Mouse (Mus musculus) c-Kit-positive CD71-positive TER-119-negative erythroid progenitor cells, embryonic 14.5 days (primary cell): ENCODE data around the gene Epn1.

Experiments used
- DNase-seq: peaks from one replicate; pipeline ENCODE4 v3.0.0-alpha.2; 2013; ENCODE audit warnings: low read depth

Epn1 gene

DNA sequence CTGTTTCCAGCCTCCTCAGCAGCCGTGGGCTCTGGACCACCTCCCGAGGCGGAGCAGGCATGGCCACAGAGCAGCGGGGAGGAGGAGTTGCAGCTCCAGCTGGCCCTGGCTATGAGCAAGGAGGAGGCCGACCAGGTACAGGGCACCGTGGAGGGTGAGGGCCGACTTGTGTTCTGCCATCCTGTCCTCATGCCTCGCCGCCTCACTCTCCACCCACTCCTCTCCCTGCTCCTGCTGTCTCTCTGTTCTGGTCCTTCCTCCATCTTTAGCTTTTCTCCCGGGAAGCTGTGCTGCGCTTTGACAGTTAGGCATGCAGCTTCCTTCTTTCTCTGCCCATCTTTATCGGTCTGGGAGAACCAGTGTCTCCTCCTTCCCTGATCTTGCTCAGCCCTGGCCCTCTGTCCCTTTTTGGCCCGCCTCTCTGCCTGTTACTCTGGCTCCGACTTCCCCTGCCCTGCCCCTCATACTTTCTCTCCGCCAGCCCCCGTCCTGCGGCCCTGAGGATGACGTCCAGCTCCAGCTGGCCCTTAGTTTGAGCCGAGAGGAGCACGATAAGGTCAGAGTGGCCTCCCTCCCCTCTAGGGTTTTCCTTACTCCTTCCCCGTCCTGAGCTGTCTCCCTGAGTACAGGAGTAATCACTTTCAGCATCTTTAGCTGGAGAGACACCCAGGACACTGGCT, 12.9 kb downstream of the Epn1 start:
- DNase-seq, result no peak

GRCm38 (mm10) chr7:5098769-5099168, 18.7 kb downstream of the Epn1 start:
- DNase-seq, result no peak

DNA sequence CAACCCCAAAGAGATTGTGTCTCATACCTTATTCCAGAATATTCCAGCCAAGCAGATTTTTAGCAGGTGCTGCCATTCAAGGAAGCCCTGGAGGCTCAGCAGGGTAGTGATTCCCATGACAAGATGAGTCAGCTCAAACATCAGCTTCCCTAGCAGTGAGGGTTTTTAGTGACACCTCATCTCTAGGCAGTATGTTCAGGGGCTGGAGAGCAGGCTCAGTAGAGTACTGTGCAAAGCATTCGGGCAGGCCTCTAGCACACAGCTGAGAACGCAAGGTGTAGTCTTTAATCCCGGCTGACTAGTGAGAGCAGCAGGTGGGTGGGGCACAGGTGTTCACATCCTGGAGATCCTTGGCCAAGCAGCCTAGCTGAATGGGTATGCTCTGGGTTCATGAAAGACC, 19.8 kb downstream of the Epn1 start:
- DNase-seq, result no peak

GRCm38 (mm10) chr7:5101066-5101663, 21.1 kb downstream of the Epn1 start:
- DNase-seq, result no peak

DNA sequence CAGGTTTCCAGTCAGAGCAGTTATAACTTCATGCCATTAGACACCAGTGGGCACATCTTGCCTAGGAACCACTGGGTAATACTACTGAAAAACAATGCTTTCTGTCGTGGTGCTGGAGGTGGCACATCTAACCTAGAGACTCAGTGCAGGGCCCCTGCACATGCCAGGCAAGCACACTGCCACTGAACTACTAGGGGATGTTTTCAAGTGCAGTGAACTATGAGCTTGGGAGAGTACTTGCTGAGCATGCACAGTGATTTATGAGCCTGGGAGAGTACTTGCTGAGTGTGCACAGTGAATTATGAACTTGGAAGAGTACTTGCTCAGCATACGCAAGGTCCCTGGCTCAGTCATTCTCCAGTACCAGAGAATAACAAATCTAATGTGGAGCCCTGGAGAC, 22.5 kb downstream of the Epn1 start:
- no peak for DNase-seq

DNA sequence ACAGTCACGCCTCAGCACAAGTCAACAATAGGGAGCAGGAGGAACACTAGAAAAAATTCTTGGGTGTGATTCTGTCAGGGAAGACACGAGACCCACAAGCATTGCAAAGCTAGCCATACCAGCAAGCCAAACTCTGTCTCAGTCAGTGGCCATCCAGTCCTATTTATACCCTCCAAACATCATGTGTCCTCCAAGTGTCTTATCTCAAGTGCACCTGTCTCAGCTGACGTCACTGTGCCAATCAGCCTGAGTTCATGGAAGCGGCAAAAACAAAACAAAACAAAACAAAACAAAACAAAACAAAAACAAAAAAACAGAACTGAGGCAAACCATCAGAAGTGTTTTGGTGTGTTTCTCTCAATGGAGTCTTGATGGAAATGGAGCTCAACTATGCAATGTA, 28.2 kb downstream of the Epn1 start:
- DNase-seq, result no peak

GRCm38 (mm10) chr7:5109301-5109700, 29.3 kb downstream of the Epn1 start:
- DNase-seq, result no peak

DNA sequence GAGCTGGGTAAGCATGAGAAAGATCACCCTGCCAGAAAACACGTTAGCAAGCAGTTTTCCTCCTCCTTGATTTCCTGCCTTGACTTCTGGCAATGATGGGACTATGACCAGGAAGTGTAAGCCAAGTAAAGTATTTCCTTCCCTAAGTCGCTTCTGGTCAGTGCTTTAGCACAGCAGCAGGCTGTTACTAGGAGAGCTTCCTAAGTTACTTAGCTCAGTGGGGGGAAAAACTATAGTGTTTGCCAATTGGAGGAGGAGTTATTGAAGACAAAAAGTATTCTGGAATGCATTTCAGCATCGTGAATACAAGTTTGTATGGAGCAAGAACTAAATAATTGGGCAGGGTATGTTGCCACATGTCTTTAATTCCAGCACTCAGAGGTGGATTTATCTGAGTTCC, 32.7 kb downstream of the Epn1 start:
- no peak for DNase-seq

GRCm38 (mm10) chr7:5116850-5117249, 36.8 kb downstream of the Epn1 start, which contains the start of gene Rfpl4:
Gene Rfpl4, minus strand, starts transcription at chr7:5116950.
- no peak for DNase-seq

DNA sequence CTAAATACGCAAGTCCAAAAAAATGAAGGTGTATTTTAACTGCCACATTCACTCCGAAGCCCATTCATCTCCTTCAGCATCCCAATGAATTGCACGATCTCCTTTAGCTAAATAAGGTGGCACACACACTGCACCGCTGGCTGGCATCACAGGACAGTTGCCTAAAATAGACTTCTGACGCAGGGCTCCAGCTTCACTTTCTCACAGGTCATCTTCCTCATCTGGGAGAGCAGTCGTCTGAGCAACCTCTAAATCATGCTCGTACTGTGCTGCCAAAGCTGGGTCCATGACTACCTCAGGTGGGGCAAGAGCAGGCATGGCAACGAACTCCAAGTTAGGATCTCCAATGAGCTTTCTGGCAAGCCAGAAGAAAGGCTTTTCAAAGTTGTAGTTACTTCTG, 45.0 kb downstream of the Epn1 start:
- DNase-seq, result no peak

DNA sequence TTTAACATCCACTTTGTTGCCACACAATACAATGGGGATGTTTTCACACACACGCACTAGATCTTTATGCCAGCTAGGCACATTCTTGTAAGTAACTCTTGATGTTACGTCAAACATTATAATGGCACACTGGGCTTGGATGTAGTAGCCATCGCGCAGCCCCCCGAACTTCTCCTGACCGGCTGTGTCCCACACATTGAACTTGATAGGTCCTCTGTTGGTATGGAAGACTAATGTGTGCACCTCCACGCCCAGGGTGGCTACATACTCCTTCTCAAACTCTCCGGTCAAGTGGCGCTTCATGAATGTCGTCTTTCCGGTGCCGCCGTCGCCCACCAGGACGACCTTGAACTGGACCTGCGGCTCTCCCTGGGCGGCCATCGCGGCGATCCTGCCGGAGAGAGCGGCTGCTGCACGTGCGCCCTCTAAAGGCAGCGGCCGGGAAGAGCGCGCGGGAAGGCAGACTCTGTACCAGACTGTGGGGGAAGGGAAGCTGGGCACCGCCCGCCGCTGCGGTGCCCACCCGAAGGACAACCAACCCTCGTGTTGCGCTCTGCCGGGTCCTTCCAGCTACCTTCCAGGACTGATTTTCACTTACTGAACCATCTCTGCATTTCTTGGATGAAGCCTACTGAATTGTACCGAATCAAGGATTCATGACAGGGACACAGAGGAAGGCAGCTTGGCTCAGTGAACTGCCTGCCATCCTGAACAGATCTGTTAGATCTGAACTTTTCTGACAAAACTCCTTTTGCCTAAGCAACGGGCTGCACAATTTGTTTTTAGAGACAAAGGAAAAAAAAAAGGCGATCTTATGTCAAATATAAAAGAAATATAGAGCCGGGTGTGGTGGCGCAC, 45.7 kb downstream of the Epn1 start, which contains the start of gene Rasl2-9:
Gene Rasl2-9, minus strand, starts transcription at position 402 of the 858 bp plus-strand sequence.
- peak; percentile 30 for DNase-seq
